Mouse (Mus musculus) limb, embryonic 14.5 days (tissue): ENCODE measurements around the gene Ccdc88c. TPM values are rescaled to one million over a fixed set of nuclear protein-coding genes. Genes with fewer than 3 reads are reported as not detected.

ENCODE experiments used
- ATAC-seq: fragments of 200-750 bp; cut with Nextera tagmentation; 2 replicates; pipeline ENCODE4 v1.8.0; 2017; ENCODE audit warnings: low read depth, moderate number of reproducible peaks, moderate TSS enrichment; ENCODE audit not compliant: low FRiP score
- DNase-seq: peaks from one replicate; pipeline ENCODE4 v3.0.0-alpha.2; 2015; ENCODE audit warnings: low spot score
- H3K27ac ChIP-seq: fragments of 300-500 bp; sonication (generic); replicated peaks from 2 replicates; pipeline ENCODE4 v1.5.1; 2014; ENCODE audit warnings: low read depth, mild to moderate bottlenecking, low read length, moderate library complexity, mixed read lengths
- H3K27me3 ChIP-seq: fragments of 300-500 bp; sonication (generic); 2 replicates; pipeline ENCODE4 v1.6.1; 2014; ENCODE audit warnings: low read length, mixed read lengths; ENCODE audit not compliant: control insufficient read depth, insufficient read depth
- H3K36me3 ChIP-seq: fragments of 300-500 bp; sonication (generic); 2 replicates; pipeline ENCODE4 v1.6.1; 2014; ENCODE audit warnings: mild to moderate bottlenecking, low read length, moderate library complexity, mixed read lengths; ENCODE audit not compliant: control insufficient read depth, insufficient read depth
- H3K4me1 ChIP-seq: fragments of 300-500 bp; sonication (generic); 2 replicates; pipeline ENCODE4 v1.6.1; 2014; ENCODE audit warnings: antibody characterized with exemption, low read length, mixed read lengths; ENCODE audit not compliant: control insufficient read depth, insufficient read depth
- H3K4me2 ChIP-seq: fragments of 300-500 bp; sonication (generic); replicated peaks from 2 replicates; pipeline ENCODE4 v1.6.1; 2014; ENCODE audit warnings: low read depth, mild to moderate bottlenecking, low read length, moderate library complexity; ENCODE audit not compliant: severe bottlenecking
- H3K4me3 ChIP-seq: fragments of 300-500 bp; sonication (generic); replicated peaks from 2 replicates; pipeline ENCODE4 v1.5.1; 2014; ENCODE audit warnings: low read length
- H3K9ac ChIP-seq: fragments of 300-500 bp; sonication (generic); 2 replicates; pipeline ENCODE4 v1.6.1; 2014; ENCODE audit warnings: mild to moderate bottlenecking, low read depth, low read length, moderate library complexity; ENCODE audit not compliant: severe bottlenecking
- H3K9me3 ChIP-seq: fragments of 300-500 bp; sonication (generic); 2 replicates; pipeline ENCODE4 v1.6.1; 2016; ENCODE audit warnings: low read length; ENCODE audit not compliant: control insufficient read depth
- POLR2A ChIP-seq: fragments of 200-500 bp; IDR thresholded peaks from 2 replicates; pipeline ENCODE4 v1.8.0; 2012; ENCODE audit warnings: inconsistent platforms, mild to moderate bottlenecking, moderate library complexity, borderline replicate concordance; ENCODE audit not compliant: insufficient read depth, insufficient read length; ENCODE audit errors: extremely low read depth
- WGBS: fragments of 180-500 bp; shearing (Covaris S2); extraction: QIAGEN DNeasy Blood & Tissue Kit; methylation state at CpG from one replicate; pipeline ENCODE4 v1.1.7; 2014; 5-methylcytosine and 5-hydroxymethylcytosine counted together
- polyA plus RNA-seq, 2 experiments: library from polyadenylated mRNA; depleted of rRNA in 1 of 2; stranded (reverse) in 1 of 2; unstranded in 1 of 2; fragments of >200 nt; fragmentation: Nextera tagmentation in 1 of 2; extraction: Ambion mirVana in 1 of 2; gene quantifications; 2 replicates each; pipeline versions ENCODE4 v1.2.1 to v1.2.3; 2012 to 2014

The Ccdc88c gene
- polyA plus RNA-seq, 2 experiments: 5.2 to 6.5 TPM

DNA sequence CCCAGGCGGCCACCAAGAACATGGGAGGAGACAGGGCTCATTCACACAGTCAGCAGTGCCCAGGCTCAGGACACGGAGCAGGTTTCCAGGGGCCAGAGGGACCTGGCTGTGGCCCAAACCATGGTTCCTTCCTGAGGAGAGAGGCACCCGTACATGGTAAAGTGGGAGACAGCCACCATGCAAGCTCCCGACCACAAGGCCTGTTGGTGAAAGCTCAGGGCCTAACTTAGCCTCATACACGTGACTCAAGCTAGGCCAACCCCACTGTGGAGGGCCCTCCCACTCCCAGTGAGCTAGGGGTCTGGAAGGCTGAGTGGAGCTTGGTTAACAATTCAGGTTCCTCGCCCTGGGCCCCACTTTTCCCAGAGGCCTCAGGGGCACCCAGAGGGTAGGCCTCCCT is 150.9 kb downstream of the Ccdc88c start:
- Histone ChIP-seq H3K4me1 (no peaks in the 10 kb centered on the region), H3K4me3 (no peak overlapping the region), H3K4me2 (no peak overlapping the region), H3K9ac (no peak overlapping the region), H3K36me3 (no peaks in the 10 kb centered on the region), H3K27ac (no peak overlapping the region), H3K9me3 (no peaks in the 10 kb centered on the region), H3K27me3 (no peaks in the 10 kb centered on the region)
- no peak for DNase-seq
- no peak for ATAC-seq
- WGBS: 72% methylated on average over 6 of the region's 6 CpGs
- TF ChIP-seq POLR2A: no peak

DNA sequence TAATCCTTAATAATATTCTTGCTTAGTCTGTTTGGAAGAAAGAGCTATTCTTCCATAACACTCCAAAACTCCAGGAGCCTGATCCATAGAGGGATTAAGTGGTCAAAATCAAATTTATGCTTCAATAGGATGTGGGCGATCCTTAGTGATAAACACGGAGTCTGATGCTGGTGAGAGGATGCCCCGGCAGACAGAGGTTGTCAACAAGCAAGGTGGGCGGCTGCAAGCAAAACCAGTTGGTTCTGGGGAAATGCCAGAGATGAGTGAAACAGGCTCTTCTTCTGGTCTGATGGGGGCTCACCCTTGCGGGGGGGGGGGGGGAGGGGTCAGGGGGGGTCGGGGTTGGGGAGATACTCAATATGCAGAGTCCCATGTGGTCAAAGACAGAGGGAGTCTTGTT is 152.9 kb downstream of the Ccdc88c start:
- Histone ChIP-seq H3K4me1 (no peaks in the 10 kb centered on the region), H3K36me3 (no peaks in the 10 kb centered on the region), H3K4me3 (no peak overlapping the region), H3K9me3 (no peaks in the 10 kb centered on the region), H3K9ac (no peak overlapping the region), H3K4me2 (no peak overlapping the region), H3K27me3 (no peaks in the 10 kb centered on the region), H3K27ac (no peak overlapping the region)
- TF ChIP-seq POLR2A: no peak
- 72% methylated on average over 5 of the region's 6 CpGs for WGBS
- DNase-seq (no peak), ATAC-seq (no peak)

DNA sequence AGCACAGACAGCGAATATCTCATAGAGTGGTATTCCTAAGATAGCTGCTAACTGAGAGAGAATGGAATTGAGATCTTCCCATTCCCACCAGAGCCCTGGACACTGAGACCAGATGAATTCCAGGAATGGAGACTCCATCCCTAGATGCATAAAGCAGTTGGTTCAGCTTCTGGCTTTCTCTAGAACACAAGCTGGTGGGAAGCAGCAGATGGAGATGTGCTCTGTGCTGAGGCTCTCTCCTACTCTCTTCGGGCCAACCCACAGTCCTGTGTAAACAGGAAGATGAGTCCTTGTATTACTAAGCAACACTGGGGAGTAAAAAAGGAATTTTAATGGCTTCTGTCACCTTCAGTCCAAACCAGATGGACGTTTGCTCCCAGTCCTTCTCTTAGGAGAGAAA is 153.3 kb downstream of the Ccdc88c start:
- Histone ChIP-seq H3K4me2 (no peak overlapping the region), H3K36me3 (no peaks in the 10 kb centered on the region), H3K27me3 (no peaks in the 10 kb centered on the region), H3K27ac (no peak overlapping the region), H3K9me3 (no peaks in the 10 kb centered on the region), H3K9ac (no peak overlapping the region), H3K4me3 (no peak overlapping the region), H3K4me1 (no peaks in the 10 kb centered on the region)
- no peak for TF ChIP-seq POLR2A
- ATAC-seq (no peak), DNase-seq (no peak)
- WGBS: 44% methylated on average over 3 of the region's 3 CpGs

DNA sequence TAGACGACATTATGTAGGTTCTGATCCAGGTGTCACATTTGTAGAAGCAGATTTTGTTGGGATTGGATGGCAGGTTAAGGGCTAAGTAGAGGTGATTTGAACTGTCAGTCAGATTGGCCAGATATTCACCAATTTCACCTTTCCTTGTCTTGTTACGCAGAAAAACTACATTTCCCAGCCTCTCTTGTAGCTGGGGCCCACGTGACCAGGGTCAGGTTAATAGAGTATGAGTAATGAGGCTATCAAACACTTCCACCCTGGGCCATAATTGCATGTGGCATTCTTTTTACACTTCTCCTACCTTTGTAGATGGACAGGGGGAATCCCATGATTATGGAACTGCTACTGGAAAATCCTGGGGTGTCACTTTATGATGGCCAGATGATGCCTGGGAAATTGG is 155.2 kb downstream of the Ccdc88c start:
- no peak overlapping the region for H3K27ac ChIP-seq
- no peak for ATAC-seq
- no peak for DNase-seq
- H3K4me2 ChIP-seq: no peak overlapping the region
- H3K9ac ChIP-seq: no peak overlapping the region
- no peak for TF ChIP-seq POLR2A
- H3K36me3 ChIP-seq: no peaks in the 10 kb centered on the region
- H3K9me3 ChIP-seq: no peaks in the 10 kb centered on the region
- WGBS: 70% methylated on average over 3 of the region's 3 CpGs
- no peaks in the 10 kb centered on the region for H3K4me1 ChIP-seq
- no peak overlapping the region for H3K4me3 ChIP-seq
- no peaks in the 10 kb centered on the region for H3K27me3 ChIP-seq

DNA sequence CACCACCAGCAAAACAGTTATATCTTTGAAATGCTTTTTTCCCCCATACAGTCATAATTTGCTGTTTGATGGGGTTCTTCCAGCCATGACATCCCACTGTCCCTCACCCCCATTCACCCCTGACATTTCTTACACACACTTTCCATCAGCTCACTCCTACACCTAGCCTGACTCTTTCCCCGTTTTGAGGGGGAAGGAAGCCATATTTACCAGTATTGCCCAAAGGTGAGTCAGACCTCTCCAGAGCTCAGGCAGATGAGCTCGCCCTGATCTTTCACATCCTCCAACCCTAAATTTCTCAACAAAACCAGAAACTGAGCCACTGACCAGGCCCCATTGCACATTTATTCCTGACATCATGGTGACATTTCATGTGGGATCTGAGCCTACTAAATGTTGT is 157.0 kb downstream of the Ccdc88c start:
- no peak overlapping the region for H3K9ac ChIP-seq
- TF ChIP-seq POLR2A: no peak
- no peak for ATAC-seq
- no peak overlapping the region for H3K4me3 ChIP-seq
- H3K27me3 ChIP-seq: no peaks in the 10 kb centered on the region
- H3K4me2 ChIP-seq: no peak overlapping the region
- no peak for DNase-seq
- H3K27ac ChIP-seq: no peak overlapping the region
- H3K36me3 ChIP-seq: no peaks in the 10 kb centered on the region
- 0 out of 2 replicates have a peak, but pooled peaks cover 6% of the 10 kb centered on the region for H3K4me1 ChIP-seq
- H3K9me3 ChIP-seq: no peaks in the 10 kb centered on the region
- 76% methylated on average over 2 of the region's 2 CpGs for WGBS

DNA sequence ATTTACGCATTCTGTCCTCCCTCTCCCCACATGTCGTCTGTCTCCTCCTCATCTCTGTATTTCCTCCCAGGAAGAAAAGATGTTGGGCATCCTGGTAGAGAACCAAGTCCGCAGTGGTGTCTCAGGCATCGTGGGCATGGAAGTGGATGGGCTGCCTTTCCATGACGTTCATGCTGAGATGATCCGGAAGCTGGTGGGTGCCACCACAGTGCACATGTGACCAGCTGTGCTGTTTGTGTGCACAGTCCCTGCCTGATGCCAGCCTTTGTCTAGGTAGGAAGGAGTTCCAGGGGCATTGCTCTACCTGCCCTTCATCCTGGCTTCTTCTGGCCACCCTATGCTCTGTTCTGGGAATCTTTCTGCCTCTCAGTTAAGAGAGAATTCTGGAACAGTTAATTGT is 157.6 kb downstream of the Ccdc88c start:
- Histone ChIP-seq H3K36me3 (no peaks in the 10 kb centered on the region), H3K27me3 (no peaks in the 10 kb centered on the region), H3K4me1 (0 out of 2 replicates have a peak, but pooled peaks cover 6% of the 10 kb centered on the region), H3K27ac (no peak overlapping the region), H3K9ac (no peak overlapping the region), H3K4me3 (no peak overlapping the region), H3K4me2 (no peak overlapping the region), H3K9me3 (no peaks in the 10 kb centered on the region)
- ATAC-seq (no peak), DNase-seq (no peak)
- 92% methylated on average over 6 of the region's 6 CpGs for WGBS
- TF ChIP-seq POLR2A: no peak
